8 mouse cellular contexts compared by ENCODE assay signal in genomic region chr15:12204319-12205159, GRCm38 (mm10). TPM values are rescaled to one million over a fixed set of nuclear protein-coding genes. Genes with fewer than 3 reads are reported as not detected.
A peak's percentile ranks its signal among the peaks of the same experiment; 100 is the strongest.
DNase-seq lines count a peak whose midpoint lies in the region; ATAC-seq and TF ChIP-seq lines count a peak whose summit lies in the region.

Gene Mtmr12 (plus strand): TSS chr15:12205028.

- TF ChIP-seq EP300 in heart, postnatal 0 days (IDR thresholded peaks at IDR 0.05; ENCODE audit: low read depth) = no peak

- peak within 1 kb of the TSS; percentile 95 for H3K4me3 ChIP-seq in E14TG2a.4 (replicated peaks; ENCODE audit: low read length)
- H3K4me3 ChIP-seq in forebrain, embryonic 12.5 days (replicated peaks) = peak within 1 kb of the TSS; percentile 95
- peak within 1 kb of the TSS; percentile 96 for H3K4me3 ChIP-seq in heart, postnatal 0 days (ENCODE audit: low read depth, low read length)
- H3K4me3 ChIP-seq in liver, embryonic 16.5 days (ENCODE audit: low read depth, low read length) = peak within 1 kb of the TSS; percentile 93
- peak within 1 kb of the TSS; percentile 92 for H3K4me3 ChIP-seq in neural tube, embryonic 13.5 days
- peak within 1 kb of the TSS; percentile 91 for H3K4me3 ChIP-seq in testis, adult 2 months (ENCODE audit: control insufficient read depth, low read depth, low read length)

- peaks cover 8% of the 10 kb centered on the region for H3K36me3 ChIP-seq in E14TG2a.4 (ENCODE audit: insufficient read depth, low read length)
- no peaks in the 10 kb centered on the region for H3K36me3 ChIP-seq in forebrain, embryonic 12.5 days (replicated peaks)
- no peaks in the 10 kb centered on the region for H3K36me3 ChIP-seq in heart, postnatal 0 days (replicated peaks; ENCODE audit: control insufficient read depth, insufficient read depth, low read length)
- no peaks in the 10 kb centered on the region for H3K36me3 ChIP-seq in liver, embryonic 16.5 days (ENCODE audit: control insufficient read depth, insufficient read depth)
- no peaks in the 10 kb centered on the region for H3K36me3 ChIP-seq in neural tube, embryonic 13.5 days
- H3K36me3 ChIP-seq in testis, adult 2 months (ENCODE audit: control insufficient read depth, insufficient read depth, low read length) = no peaks in the 10 kb centered on the region

- no peaks in the 10 kb centered on the region for H3K9me3 ChIP-seq in E14TG2a.4 (ENCODE audit: low read length)
- H3K9me3 ChIP-seq in forebrain, embryonic 12.5 days = no peaks in the 10 kb centered on the region
- no peaks in the 10 kb centered on the region for H3K9me3 ChIP-seq in heart, postnatal 0 days (replicated peaks; ENCODE audit: control insufficient read depth, low read length)
- H3K9me3 ChIP-seq in liver, embryonic 16.5 days (replicated peaks; ENCODE audit: control insufficient read depth, low read length) = no peaks in the 10 kb centered on the region
- H3K9me3 ChIP-seq in neural tube, embryonic 13.5 days = no peaks in the 10 kb centered on the region

- H3K9ac ChIP-seq in forebrain, embryonic 12.5 days = peak within 1 kb of the TSS; percentile 92
- H3K9ac ChIP-seq in heart, postnatal 0 days (replicated peaks; ENCODE audit: low read depth, low read length) = peak within 1 kb of the TSS; percentile 96
- peak within 1 kb of the TSS; percentile 97 for H3K9ac ChIP-seq in liver, embryonic 16.5 days (ENCODE audit: low read depth, low read length)
- H3K9ac ChIP-seq in neural tube, embryonic 13.5 days = peak within 1 kb of the TSS; percentile 94

- DNase-seq in c-Kit-positive CD71-positive TER-119-positive erythroid progenitor cells, embryonic 14.5 days (ENCODE audit: low spot score) = peak; percentile 98
- DNase-seq in heart, postnatal 0 days (ENCODE audit: low spot score) = peak; percentile 98
- peak; percentile 100 for DNase-seq in kidney, postnatal 4 days

- TF ChIP-seq CTCF in E14TG2a.4 (conservative IDR thresholded peaks at IDR 0.05; ENCODE audit: low read length) = no peak
- no peak for TF ChIP-seq CTCF in heart, postnatal 0 days (IDR thresholded peaks at IDR 0.05; ENCODE audit: low read depth)
- TF ChIP-seq CTCF in testis, adult 2 months (IDR thresholded peaks at IDR 0.05; ENCODE audit: control insufficient read depth, insufficient read depth, insufficient replicate concordance, low read depth, low read length) = no peak

- H3K4me2 ChIP-seq in forebrain, embryonic 12.5 days = peak within 1 kb of the TSS; percentile 76
- H3K4me2 ChIP-seq in heart, postnatal 0 days (ENCODE audit: low read depth, low read length) = peak within 1 kb of the TSS; percentile 77
- peak within 1 kb of the TSS; percentile 90 for H3K4me2 ChIP-seq in liver, embryonic 16.5 days (ENCODE audit: low read depth, low read length)
- H3K4me2 ChIP-seq in neural tube, embryonic 13.5 days = peak within 1 kb of the TSS; percentile 61

- ATAC-seq in forebrain, embryonic 12.5 days (ENCODE audit: low FRiP score) = peak; percentile 98
- peak; percentile 98 for ATAC-seq in heart, postnatal 0 days (ENCODE audit: insufficient read depth, low read depth)
- ATAC-seq in liver, embryonic 16.5 days (ENCODE audit: low read depth) = peak; percentile 93
- ATAC-seq in neural tube, embryonic 13.5 days (ENCODE audit: low read depth) = peak; percentile 99

- WGBS in forebrain, embryonic 12.5 days = under 1% methylated on average over 54 of the region's 58 CpGs
- under 1% methylated on average over 46 of the region's 58 CpGs for WGBS in heart, postnatal 0 days
- WGBS in liver, embryonic 16.5 days (ENCODE audit: insufficient replicate concordance) = under 1% methylated on average over 57 of the region's 58 CpGs
- under 1% methylated on average over 56 of the region's 58 CpGs for WGBS in neural tube, embryonic 13.5 days

- H3K4me1 ChIP-seq in E14TG2a.4 (replicated peaks; ENCODE audit: low read depth, low read length) = peaks cover 78% of the 10 kb centered on the region
- H3K4me1 ChIP-seq in forebrain, embryonic 12.5 days = peaks cover 37% of the 10 kb centered on the region
- H3K4me1 ChIP-seq in heart, postnatal 0 days (ENCODE audit: control insufficient read depth, insufficient read depth) = peaks cover 19% of the 10 kb centered on the region
- H3K4me1 ChIP-seq in liver, embryonic 16.5 days (ENCODE audit: control insufficient read depth, low read depth, low read length) = peaks cover 44% of the 10 kb centered on the region
- H3K4me1 ChIP-seq in neural tube, embryonic 13.5 days (replicated peaks) = peaks cover 37% of the 10 kb centered on the region
- peaks cover 8% of the 10 kb centered on the region for H3K4me1 ChIP-seq in testis, adult 2 months (ENCODE audit: control insufficient read depth, insufficient read depth, low read length)

- H3K27me3 ChIP-seq in E14TG2a.4 (ENCODE audit: insufficient read depth, low read length) = no peaks in the 10 kb centered on the region
- no peaks in the 10 kb centered on the region for H3K27me3 ChIP-seq in forebrain, embryonic 12.5 days
- H3K27me3 ChIP-seq in heart, postnatal 0 days (ENCODE audit: control insufficient read depth, insufficient read depth, low read length) = no peaks in the 10 kb centered on the region
- no peaks in the 10 kb centered on the region for H3K27me3 ChIP-seq in liver, embryonic 16.5 days (ENCODE audit: control insufficient read depth, insufficient read depth, low read depth, low read length)
- no peaks in the 10 kb centered on the region for H3K27me3 ChIP-seq in neural tube, embryonic 13.5 days
- H3K27me3 ChIP-seq in testis, adult 2 months (ENCODE audit: control insufficient read depth, insufficient read depth, low read length) = no peaks in the 10 kb centered on the region

- peak within 1 kb of the TSS; percentile 90 for H3K27ac ChIP-seq in forebrain, embryonic 12.5 days
- H3K27ac ChIP-seq in heart, postnatal 0 days (ENCODE audit: low read depth) = peak within 1 kb of the TSS; percentile 93
- H3K27ac ChIP-seq in liver, embryonic 16.5 days (ENCODE audit: low read length) = peak within 1 kb of the TSS; percentile 99
- peak within 1 kb of the TSS; percentile 94 for H3K27ac ChIP-seq in neural tube, embryonic 13.5 days (replicated peaks)
- peak within 1 kb of the TSS; percentile 90 for H3K27ac ChIP-seq in testis, adult 2 months (ENCODE audit: control insufficient read depth, insufficient read depth, low read depth, low read length)

- TF ChIP-seq POLR2A in testis, adult 2 months (IDR thresholded peaks at IDR 0.05; ENCODE audit: control insufficient read depth, low read depth, low read length) = no peak; the same call in none of the 2 replicates

RNA-seq across cellular contexts. Expression of gene Mtmr12, which starts in this region (rescaled TPM):
- polyA plus RNA-seq in forebrain, embryonic 12.5 days (2016; fragmentation: Nextera tagmentation; extraction: Ambion mirVana) = 15.7 and 16.3 TPM in 2 replicates
- total RNA-seq in heart, postnatal 0 days (2014; rRNA removed; ENCODE audit: low replicate concordance) = 9.8 and 19.2 TPM in 2 replicates
- 4.9 and 5.4 TPM in 2 replicates for polyA plus RNA-seq in heart, postnatal 0 days (2015; fragmentation: Nextera tagmentation; extraction: Ambion mirVana)
- 6.7 and 8.0 TPM in 2 replicates for polyA plus RNA-seq in liver, embryonic 16.5 days (2015; fragmentation: Nextera tagmentation; extraction: Ambion mirVana)
- 8.0 and 9.1 TPM in 2 replicates for polyA plus RNA-seq in neural tube, embryonic 13.5 days (2015; fragmentation: Nextera tagmentation; extraction: Ambion mirVana)
- 26.2 and 27.0 TPM in 2 replicates for polyA plus RNA-seq in testis, adult 2 months (2012; rRNA removed)

Comparison
In these comparisons a context has a peak if more than half of its experiments do, and no peak if none do; other contexts are left out.
1. Peak in every context shown above with its lines: DNase-seq, ATAC-seq, H3K4me3 ChIP-seq and H3K27ac ChIP-seq.